Mouse (Mus musculus) kidney, postnatal 0 days (tissue): ENCODE measurements around the gene Cyren. TPM values are rescaled to one million over a fixed set of nuclear protein-coding genes. Genes with fewer than 3 reads are reported as not detected.

ENCODE experiments used
- ATAC-seq: fragments of 200-750 bp; cut with Nextera tagmentation; replicated peaks from 2 replicates; pipeline ENCODE4 v1.8.0; 2017; ENCODE audit warnings: low read depth, moderate number of reproducible peaks, moderate TSS enrichment, moderate library complexity; ENCODE audit not compliant: low FRiP score
- DNase-seq: peaks from one replicate; pipeline ENCODE4 v3.0.0-alpha.2; 2016; ENCODE audit warnings: low spot score
- H3K27ac ChIP-seq: fragments of 300-500 bp; sonication (generic); 2 replicates; pipeline ENCODE4 v1.5.1; 2014; ENCODE audit warnings: mild to moderate bottlenecking
- H3K27me3 ChIP-seq: fragments of 300-500 bp; sonication (generic); 2 replicates; pipeline ENCODE4 v1.6.1; 2014; ENCODE audit warnings: low read length, mixed read lengths; ENCODE audit not compliant: insufficient read depth
- H3K36me3 ChIP-seq: fragments of 300-500 bp; sonication (generic); 2 replicates; pipeline ENCODE4 v1.6.1; 2014; ENCODE audit warnings: low read length, mixed read lengths; ENCODE audit not compliant: insufficient read depth
- H3K4me1 ChIP-seq: fragments of 300-500 bp; sonication (generic); replicated peaks from 2 replicates; pipeline ENCODE4 v1.6.1; 2014; ENCODE audit warnings: antibody characterized with exemption, low read length, mixed read lengths; ENCODE audit not compliant: insufficient read depth
- H3K4me2 ChIP-seq: fragments of 300-500 bp; sonication (generic); 2 replicates; pipeline ENCODE4 v1.6.1; 2014; ENCODE audit warnings: mild to moderate bottlenecking, low read length, moderate library complexity, mixed read lengths
- H3K4me3 ChIP-seq: fragments of 300-500 bp; sonication (generic); replicated peaks from 2 replicates; pipeline ENCODE4 v1.5.1; 2014; ENCODE audit warnings: low read depth, low read length
- H3K9ac ChIP-seq: fragments of 300-500 bp; sonication (generic); 2 replicates; pipeline ENCODE4 v1.6.1; 2014; ENCODE audit warnings: low read depth, low read length
- H3K9me3 ChIP-seq: fragments of 300-500 bp; sonication (generic); replicated peaks from 2 replicates; pipeline ENCODE4 v1.6.1; 2016; ENCODE audit warnings: low read length, inconsistent platforms, mixed read lengths
- CTCF ChIP-seq: IDR thresholded peaks from 2 replicates; pipeline ENCODE4 v1.5.1; 2016; ENCODE audit warnings: antibody characterized with exemption, low read depth, mild to moderate bottlenecking, moderate library complexity
- WGBS: fragments of 180-500 bp; shearing (Covaris S2); extraction: QIAGEN DNeasy Blood & Tissue Kit; methylation state at CpG from one replicate; pipeline ENCODE4 v1.1.7; 2014; 5-methylcytosine and 5-hydroxymethylcytosine counted together
- polyA plus RNA-seq: library from polyadenylated mRNA; unstranded; fragments of >200 nt; fragmentation: Nextera tagmentation; extraction: Ambion mirVana; gene quantifications from 2 replicates; pipeline ENCODE4 v1.2.1, GENCODE M21; 2015

Gene Cyren
- polyA plus RNA-seq, result 9.6 and 9.9 TPM in 2 replicates

- H3K4me3 ChIP-seq, result peak within 1 kb of the TSS; percentile 56
- H3K9ac ChIP-seq, result peak within 1 kb of the TSS; percentile 77
- H3K4me1 ChIP-seq, result peaks cover 14% of the 10 kb centered on the region
- WGBS, result under 1% methylated on average over 56 of the region's 56 CpGs
- peak; percentile 64 for TF ChIP-seq CTCF
- H3K36me3 ChIP-seq, result peaks cover 14% of the 10 kb centered on the region; the same call in 1 of the 2 replicates
- no peaks in the 10 kb centered on the region for H3K27me3 ChIP-seq
- ATAC-seq, result peak; percentile 91
- peak within 1 kb of the TSS; percentile 69 for H3K4me2 ChIP-seq
- peak; percentile 96 for DNase-seq
- H3K9me3 ChIP-seq, result no peaks in the 10 kb centered on the region
- H3K27ac ChIP-seq, result peak within 1 kb of the TSS; percentile 88
Observed at GRCm38 (mm10) chr6:34877509-34878321, at the start of gene Cyren. Gene Cyren, minus strand, starts transcription at chr6:34878060.

GRCm38 (mm10) chr6:34927594-34927993, 49.7 kb upstream of the Cyren start:
- ATAC-seq (no peak), DNase-seq (no peak)
- no peak overlapping the region for H3K9ac ChIP-seq
- H3K27ac ChIP-seq, result no peak overlapping the region
- no peaks in the 10 kb centered on the region for H3K27me3 ChIP-seq
- no peak overlapping the region for H3K4me2 ChIP-seq
- TF ChIP-seq CTCF, result no peak
- no peaks in the 10 kb centered on the region for H3K36me3 ChIP-seq
- no peaks in the 10 kb centered on the region for H3K9me3 ChIP-seq
- whole genome bisulfite sequencing, result 90% methylated on average over 8 of the region's 8 CpGs
- H3K4me3 ChIP-seq, result no peak overlapping the region
- H3K4me1 ChIP-seq, result no peaks in the 10 kb centered on the region

DNA sequence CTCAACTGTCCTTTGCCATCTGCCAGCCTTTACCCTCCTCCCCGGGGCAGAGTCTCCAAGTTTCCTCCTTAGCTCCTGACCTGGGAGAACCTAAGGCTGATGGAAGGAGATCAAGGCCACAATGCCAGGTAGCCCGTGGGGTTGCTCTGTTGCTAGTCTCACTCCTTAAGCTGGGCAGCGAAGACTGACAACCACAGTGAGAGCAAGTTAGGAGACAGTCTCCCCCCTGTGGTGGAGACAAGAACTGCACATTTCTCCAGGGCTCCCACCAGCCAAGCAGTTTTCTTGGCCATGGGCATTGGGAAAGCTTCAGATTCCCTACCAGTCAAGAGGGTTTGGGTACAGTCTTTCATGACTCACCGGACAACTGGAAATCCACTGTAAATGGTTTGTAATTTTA, 49.3 kb upstream of the Cyren start:
- no peak overlapping the region for H3K4me3 ChIP-seq
- H3K36me3 ChIP-seq, result no peaks in the 10 kb centered on the region
- DNase-seq, result peak; percentile 77
- H3K9ac ChIP-seq, result no peak overlapping the region
- no peak overlapping the region for H3K4me2 ChIP-seq
- no peaks in the 10 kb centered on the region for H3K4me1 ChIP-seq
- no peaks in the 10 kb centered on the region for H3K9me3 ChIP-seq
- no peaks in the 10 kb centered on the region for H3K27me3 ChIP-seq
- 0 out of 2 replicates have a peak, but pooled peaks have one; percentile 52 for ATAC-seq
- no peak overlapping the region for H3K27ac ChIP-seq
- TF ChIP-seq CTCF, result peak; percentile 87
- 48% methylated on average over 4 of the region's 4 CpGs for WGBS

GRCm38 (mm10) chr6:34921941-34922340, 44.1 kb upstream of the Cyren start:
- DNase-seq, result peak; percentile 72
- 58% methylated on average over 14 of the region's 14 CpGs for WGBS
- H3K36me3 ChIP-seq, result no peaks in the 10 kb centered on the region
- ATAC-seq, result peak; percentile 81
- H3K4me1 ChIP-seq, result no peaks in the 10 kb centered on the region
- no peak overlapping the region for H3K4me2 ChIP-seq
- no peak overlapping the region for H3K27ac ChIP-seq
- no peaks in the 10 kb centered on the region for H3K9me3 ChIP-seq
- no peaks in the 10 kb centered on the region for H3K27me3 ChIP-seq
- peak; percentile 91 for TF ChIP-seq CTCF
- H3K4me3 ChIP-seq, result no peak overlapping the region
- H3K9ac ChIP-seq, result no peak overlapping the region

DNA sequence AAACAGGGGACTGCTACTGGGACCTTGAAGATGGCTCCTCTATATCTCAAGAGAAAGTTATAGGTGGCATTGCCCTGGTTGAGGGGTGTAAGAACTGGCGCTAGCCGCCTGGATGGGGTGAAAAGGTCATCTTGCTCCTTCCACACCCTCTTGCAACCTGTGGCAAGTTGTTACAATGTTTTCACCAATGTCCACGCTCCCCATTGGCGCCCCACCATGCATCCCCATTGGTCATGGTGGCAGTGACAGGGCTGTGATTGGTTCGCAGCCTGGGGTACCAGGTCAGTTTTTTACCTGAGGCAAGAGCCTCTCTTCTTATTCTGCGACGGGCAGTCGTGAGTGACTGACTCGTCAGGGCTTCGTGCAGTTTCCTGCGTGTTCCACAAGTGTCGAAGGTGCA, 42.8 kb upstream of the Cyren start:
- Histone ChIP-seq H3K27ac (no peak overlapping the region), H3K9me3 (no peaks in the 10 kb centered on the region), H3K27me3 (no peaks in the 10 kb centered on the region), H3K36me3 (no peaks in the 10 kb centered on the region), H3K4me2 (no peak overlapping the region), H3K4me1 (no peaks in the 10 kb centered on the region), H3K9ac (no peak overlapping the region), H3K4me3 (no peak overlapping the region)
- no peak for ATAC-seq
- DNase-seq, result no peak
- 93% methylated on average over 12 of the region's 12 CpGs for WGBS
- TF ChIP-seq CTCF, result no peak

DNA sequence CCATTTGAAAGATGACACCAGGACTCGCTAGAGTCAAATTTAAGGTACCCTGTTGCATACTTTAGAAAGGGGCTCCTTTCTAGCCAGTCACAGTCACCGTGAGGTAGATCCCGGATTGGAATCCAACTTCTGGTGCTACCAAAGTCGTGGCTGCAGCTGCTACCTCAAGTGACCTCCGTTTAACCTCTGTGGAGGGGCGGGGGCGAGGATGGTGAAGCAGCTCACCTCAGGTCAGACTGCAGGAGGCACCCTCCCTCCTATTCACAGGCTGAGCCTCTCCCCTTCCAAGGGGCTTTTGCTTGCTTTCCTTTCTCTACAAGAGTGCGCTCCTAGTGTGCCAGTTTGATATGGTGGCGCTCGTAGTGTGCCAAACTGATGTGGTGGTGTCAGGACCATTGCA, 42.1 kb upstream of the Cyren start, which contains the start of gene Stra8:
Gene Stra8 (plus strand): TSS at position 208 of the 400 bp plus-strand sequence.
- no peak within 1 kb of the TSS for H3K4me2 ChIP-seq
- H3K4me3 ChIP-seq, result no peak within 1 kb of the TSS
- no peaks in the 10 kb centered on the region for H3K36me3 ChIP-seq
- H3K4me1 ChIP-seq, result no peaks in the 10 kb centered on the region
- ATAC-seq (no peak), DNase-seq (no peak)
- WGBS, result 55% methylated on average over 10 of the region's 10 CpGs
- H3K27me3 ChIP-seq, result no peaks in the 10 kb centered on the region
- no peak for TF ChIP-seq CTCF
- H3K9me3 ChIP-seq, result no peaks in the 10 kb centered on the region
- H3K27ac ChIP-seq, result no peak within 1 kb of the TSS
- no peak within 1 kb of the TSS for H3K9ac ChIP-seq
